Mouse (Mus musculus) forebrain, embryonic 16.5 days (tissue): Measurements from ENCODE around the gene Gipc1. TPM values are rescaled to one million over a fixed set of nuclear protein-coding genes. Genes with fewer than 3 reads are reported as not detected.

Source experiments
- ATAC-seq: fragments of 200-750 bp; cut with Nextera tagmentation; 2 replicates; pipeline ENCODE4 v1.8.0; 2017; ENCODE audit warnings: mild to moderate bottlenecking, moderate library complexity
- H3K27ac ChIP-seq: fragments of 300-500 bp; sonication (generic); 2 replicates; pipeline ENCODE4 v1.5.1; 2014; ENCODE audit warnings: low read length, control low read depth
- H3K27me3 ChIP-seq: fragments of 300-500 bp; sonication (generic); replicated peaks from 2 replicates; pipeline ENCODE4 v1.6.1; 2014; ENCODE audit warnings: low read length; ENCODE audit not compliant: control insufficient read depth, insufficient read depth
- H3K36me3 ChIP-seq: fragments of 300-500 bp; sonication (generic); 2 replicates; pipeline ENCODE4 v1.6.1; 2014; ENCODE audit not compliant: control insufficient read depth, insufficient read depth
- H3K4me1 ChIP-seq: fragments of 300-500 bp; sonication (generic); replicated peaks from 2 replicates; pipeline ENCODE4 v1.6.1; 2014; ENCODE audit warnings: low read length; ENCODE audit not compliant: control insufficient read depth, insufficient read depth
- H3K4me2 ChIP-seq: fragments of 300-500 bp; sonication (generic); 2 replicates; pipeline ENCODE4 v1.6.1; 2014; ENCODE audit warnings: mild to moderate bottlenecking, low read length, control low read depth
- H3K4me3 ChIP-seq: fragments of 300-500 bp; sonication (generic); replicated peaks from 2 replicates; pipeline ENCODE4 v1.5.1; 2014; ENCODE audit warnings: mild to moderate bottlenecking, low read length, control low read depth
- H3K9ac ChIP-seq: fragments of 300-500 bp; sonication (generic); replicated peaks from 2 replicates; pipeline ENCODE4 v1.6.1; 2014; ENCODE audit warnings: low read depth, low read length, control low read depth
- H3K9me3 ChIP-seq: fragments of 300-500 bp; sonication (generic); 2 replicates; pipeline ENCODE4 v1.6.1; 2016; ENCODE audit warnings: low read length; ENCODE audit not compliant: control insufficient read depth
- WGBS: fragments of 180-500 bp; shearing (Covaris S2); extraction: QIAGEN DNeasy Blood & Tissue Kit; methylation state at CpG from one replicate; pipeline ENCODE4 v1.1.7; 2014; 5-methylcytosine and 5-hydroxymethylcytosine counted together
- polyA plus RNA-seq: library from polyadenylated mRNA; unstranded; fragments of >200 nt; fragmentation: Nextera tagmentation; extraction: Ambion mirVana; gene quantifications from 2 replicates; pipeline ENCODE4 v1.2.1, GENCODE M21; 2015

Gene Gipc1
- polyA plus RNA-seq, 1 experiment from 2014 or later, result 151 TPM

DNA sequence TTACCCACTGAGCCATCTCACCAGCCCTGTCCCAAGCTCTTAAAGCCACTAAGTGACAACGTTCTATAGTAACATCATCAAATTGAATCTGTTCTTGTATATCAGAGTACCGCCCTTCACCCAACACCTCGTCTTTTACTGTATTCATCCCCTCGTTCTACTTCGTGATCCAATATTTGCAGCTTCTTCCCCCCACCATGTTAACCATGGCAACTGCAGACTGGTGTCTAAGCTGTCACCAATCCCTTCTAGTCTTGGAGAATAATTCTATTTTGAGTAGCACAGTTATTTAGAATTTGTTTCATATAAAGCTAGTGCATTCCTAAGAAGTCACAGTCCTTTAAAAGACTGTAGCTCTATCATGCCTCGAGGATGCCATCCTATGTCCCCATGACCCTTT lies 36.8 kb downstream of the Gipc1 start:
- H3K4me1 ChIP-seq, result no peaks in the 10 kb centered on the region
- H3K27me3 ChIP-seq, result no peaks in the 10 kb centered on the region
- H3K4me2 ChIP-seq, result no peak overlapping the region
- H3K4me3 ChIP-seq, result no peak overlapping the region
- peaks cover 27% of the 10 kb centered on the region for H3K36me3 ChIP-seq
- no peak for ATAC-seq
- WGBS, result 94% methylated on average over 6 of the region's 6 CpGs
- no peak overlapping the region for H3K27ac ChIP-seq
- no peak overlapping the region for H3K9ac ChIP-seq
- H3K9me3 ChIP-seq, result no peaks in the 10 kb centered on the region

DNA sequence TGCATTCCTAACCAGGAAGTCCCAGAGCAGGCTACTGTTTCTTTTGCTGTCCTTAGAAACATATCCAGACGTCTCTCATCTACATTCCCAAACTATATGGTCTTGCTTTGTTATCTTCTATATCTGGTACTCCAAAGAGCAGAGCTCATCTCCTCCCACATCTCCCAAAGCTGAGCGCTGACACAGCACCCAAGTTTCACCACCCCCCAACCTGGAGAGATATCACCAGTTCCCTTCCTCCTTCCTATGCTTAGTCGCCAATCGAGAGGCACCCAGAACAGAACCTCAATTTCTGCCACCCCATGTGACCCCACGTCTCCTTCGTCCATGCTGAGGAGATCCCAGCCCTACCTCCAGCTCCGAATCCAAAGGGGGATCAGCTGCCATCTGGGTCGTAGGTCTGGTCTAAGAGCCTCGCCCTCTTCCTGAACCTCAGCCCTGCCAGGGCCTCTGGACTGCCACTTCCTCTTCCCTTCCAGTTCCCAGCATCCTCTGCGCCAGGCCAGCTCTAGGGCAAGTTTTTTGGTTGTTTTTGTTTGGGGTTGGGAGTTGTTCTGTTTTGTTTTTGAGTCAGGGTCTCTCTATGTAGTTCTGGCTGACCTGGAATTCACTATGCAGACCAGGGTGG lies 41.2 kb downstream of the Gipc1 start:
- no peak for ATAC-seq
- Histone ChIP-seq H3K27ac (no peak overlapping the region), H3K9ac (no peak overlapping the region), H3K36me3 (peaks cover 20% of the 10 kb centered on the region), H3K9me3 (no peaks in the 10 kb centered on the region), H3K4me3 (no peak overlapping the region), H3K4me1 (peaks cover 16% of the 10 kb centered on the region), H3K4me2 (no peak overlapping the region), H3K27me3 (no peaks in the 10 kb centered on the region)
- 87% methylated on average over 10 of the region's 10 CpGs for WGBS

DNA sequence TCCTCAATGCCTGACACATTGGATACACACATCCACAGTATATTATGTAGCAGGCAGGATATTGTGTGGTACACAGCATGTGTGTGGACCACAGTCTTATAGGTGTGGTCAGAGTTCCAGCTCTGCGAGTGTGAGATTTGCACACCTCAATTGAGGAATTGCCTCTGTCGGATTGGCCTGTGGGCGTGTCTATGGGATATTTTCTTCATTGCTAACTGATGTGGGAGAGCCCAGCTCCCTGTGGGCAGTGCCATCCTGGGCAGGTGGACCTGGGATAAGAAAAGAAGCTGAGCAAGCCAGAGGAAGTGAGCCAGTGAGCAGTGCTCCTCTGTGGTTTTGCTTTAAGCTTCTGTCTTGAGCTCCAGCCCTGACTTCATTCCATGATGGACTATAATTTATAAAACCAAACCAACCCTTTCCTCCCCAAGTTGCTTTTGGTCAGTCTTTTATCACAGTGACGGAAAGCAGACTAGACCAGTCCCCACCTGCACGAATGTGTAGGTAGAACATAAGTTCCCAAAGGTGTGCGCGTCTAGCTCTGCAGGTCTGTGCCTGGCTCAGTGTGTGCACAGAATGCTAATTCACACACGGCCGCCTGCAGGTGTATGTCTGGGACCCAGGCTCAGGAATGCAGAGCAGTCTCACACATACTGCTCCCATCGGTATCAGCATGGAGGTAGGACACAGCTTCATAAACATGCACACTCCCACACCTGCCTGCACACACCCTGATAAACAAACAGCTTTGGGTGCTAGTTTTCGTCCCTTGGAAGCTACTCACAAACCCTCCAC lies 42.1 kb downstream of the Gipc1 start:
- no peaks in the 10 kb centered on the region for H3K27me3 ChIP-seq

DNA sequence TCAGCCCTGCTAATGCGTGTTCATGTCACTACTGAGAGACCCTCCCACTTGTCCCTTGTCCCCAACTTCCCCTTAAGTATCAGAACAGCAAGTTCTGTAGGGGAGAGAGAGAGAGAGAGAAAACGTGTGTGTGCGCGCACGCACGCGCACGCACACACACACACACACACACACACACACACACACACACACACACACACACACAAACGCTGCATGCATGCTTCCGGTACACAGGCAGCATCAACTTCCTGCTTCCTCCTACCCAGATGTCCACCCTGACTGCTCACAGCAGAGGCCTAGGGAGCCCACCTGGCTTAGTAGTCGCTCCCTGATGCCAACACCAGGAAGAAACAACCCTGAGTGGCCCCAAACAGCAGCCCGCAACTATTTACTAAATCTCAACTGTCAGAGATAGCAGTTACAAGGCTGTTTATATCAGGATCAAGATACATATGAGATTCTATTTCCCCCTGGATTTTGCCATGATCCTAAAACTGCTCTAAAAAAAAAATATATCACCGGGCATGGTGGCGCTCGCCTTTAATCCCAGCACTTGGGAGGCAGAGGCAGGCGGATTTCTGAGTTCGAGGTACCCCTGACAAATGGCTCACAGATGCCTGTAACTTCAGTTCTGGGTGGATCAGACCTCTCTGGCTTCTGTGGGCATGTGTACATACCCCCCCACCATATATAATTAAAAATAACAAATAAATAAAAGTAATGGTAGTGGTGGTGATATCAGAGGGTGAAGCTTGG lies 43.1 kb downstream of the Gipc1 start:
- Histone ChIP-seq H3K9me3 (no peaks in the 10 kb centered on the region), H3K36me3 (peaks cover 15% of the 10 kb centered on the region), H3K27ac (no peak overlapping the region), H3K4me2 (no peak overlapping the region), H3K4me3 (no peak overlapping the region), H3K9ac (no peak overlapping the region), H3K27me3 (no peaks in the 10 kb centered on the region), H3K4me1 (peaks cover 24% of the 10 kb centered on the region)
- WGBS, result 83% methylated on average over 16 of the region's 17 CpGs
- ATAC-seq, result no peak

More for the DNA sequence above, 42.1 kb downstream of the Gipc1 start:
- H3K9me3 ChIP-seq, result no peaks in the 10 kb centered on the region
- WGBS, result 89% methylated on average over 11 of the region's 11 CpGs
- H3K4me2 ChIP-seq, result no peak overlapping the region
- peaks cover 19% of the 10 kb centered on the region for H3K4me1 ChIP-seq
- no peak for ATAC-seq
- peaks cover 18% of the 10 kb centered on the region for H3K36me3 ChIP-seq
- no peak overlapping the region for H3K9ac ChIP-seq
- no peak overlapping the region for H3K27ac ChIP-seq
- no peak overlapping the region for H3K4me3 ChIP-seq

GRCm38 (mm10) chr8:83697374-83698220 lies 45.1 kb downstream of the Gipc1 start:
- WGBS, result 57% methylated on average over 19 of the region's 19 CpGs
- Histone ChIP-seq H3K27ac (peak overlapping the region; percentile 22; the same call in 1 of the 2 replicates), H3K4me2 (peak overlapping the region; percentile 70), H3K9me3 (no peaks in the 10 kb centered on the region), H3K9ac (peak overlapping the region; percentile 97), H3K27me3 (no peaks in the 10 kb centered on the region), H3K4me3 (peak overlapping the region; percentile 91), H3K36me3 (no peaks in the 10 kb centered on the region), H3K4me1 (peaks cover 24% of the 10 kb centered on the region)
- peak; percentile 9; the same call in 1 of the 2 replicates for ATAC-seq

DNA sequence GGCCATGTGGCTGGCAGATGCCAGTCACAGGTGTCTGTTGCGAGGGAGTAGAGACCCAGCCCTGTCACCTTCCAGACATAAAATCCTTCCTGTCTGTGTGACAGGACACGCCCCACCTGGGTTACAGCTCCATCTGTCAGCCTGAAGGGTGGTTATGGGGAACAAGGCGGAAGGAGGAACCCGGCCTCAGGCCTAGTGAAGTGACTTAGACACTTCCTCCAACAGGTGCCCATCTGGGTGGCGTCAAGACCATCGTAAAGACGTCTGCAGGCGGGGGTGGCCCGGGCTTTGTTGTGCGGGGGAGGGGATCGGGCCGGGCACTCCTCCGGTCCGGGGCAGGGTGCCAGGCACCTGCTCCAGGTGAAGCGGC lies 45.8 kb downstream of the Gipc1 start:
- peak overlapping the region; percentile 97 for H3K9ac ChIP-seq
- peak overlapping the region; percentile 91 for H3K4me3 ChIP-seq
- H3K27me3 ChIP-seq, result no peaks in the 10 kb centered on the region
- peak overlapping the region; percentile 57; the same call in 1 of the 2 replicates for H3K27ac ChIP-seq
- peaks cover 24% of the 10 kb centered on the region for H3K4me1 ChIP-seq
- H3K36me3 ChIP-seq, result no peaks in the 10 kb centered on the region
- ATAC-seq, result peak; percentile 26
- no peaks in the 10 kb centered on the region for H3K9me3 ChIP-seq
- WGBS, result 4% methylated on average over 15 of the region's 15 CpGs
- peak overlapping the region; percentile 70 for H3K4me2 ChIP-seq

DNA sequence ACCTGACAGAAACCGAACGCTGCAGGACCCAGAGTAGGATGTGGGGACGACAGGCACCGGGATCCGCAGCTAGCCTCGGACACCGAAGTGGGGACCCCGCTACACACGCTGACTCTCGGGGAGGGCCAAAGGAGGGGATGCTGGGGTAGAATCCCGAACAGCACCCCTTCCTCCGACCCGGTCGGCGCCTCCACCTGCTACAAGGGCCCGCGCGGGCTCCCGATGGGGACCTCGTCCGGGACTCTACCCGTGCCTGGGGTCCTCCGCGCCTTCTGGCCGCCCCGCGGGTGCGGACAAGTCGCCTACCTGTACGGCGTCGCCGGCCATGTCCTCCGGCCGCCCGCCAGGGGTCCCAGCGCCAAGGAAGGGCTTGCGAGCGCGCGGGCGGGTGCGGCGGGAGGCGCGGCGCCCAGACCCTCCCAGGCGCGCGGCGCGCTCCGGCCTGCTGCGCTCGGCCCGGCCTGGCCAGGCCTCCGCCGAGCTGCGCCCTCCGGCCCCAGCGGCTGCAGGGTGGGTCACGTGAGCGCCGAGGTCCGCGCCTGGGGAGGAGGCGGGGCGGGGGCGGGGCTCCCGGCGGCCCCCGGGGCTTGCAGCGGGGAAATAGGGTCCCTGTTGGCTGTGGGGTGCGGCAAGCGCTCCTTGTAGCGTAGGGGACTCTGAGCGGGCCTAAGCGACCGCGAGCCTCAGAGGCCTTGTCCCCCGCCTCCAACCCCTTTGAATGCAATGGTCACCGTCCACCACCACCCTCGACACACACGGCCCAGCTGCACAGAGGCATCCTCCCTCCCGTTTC lies 46.4 kb downstream of the Gipc1 start, which contains the start of gene Pkn1:
Pkn1 (minus strand) TSS at position 519 of the 793 bp plus-strand sequence.
- peaks cover 24% of the 10 kb centered on the region for H3K4me1 ChIP-seq
- no peaks in the 10 kb centered on the region for H3K36me3 ChIP-seq
- ATAC-seq, result peak; percentile 85
- H3K9me3 ChIP-seq, result no peaks in the 10 kb centered on the region
- peak within 1 kb of the TSS; percentile 70 for H3K4me2 ChIP-seq
- peak within 1 kb of the TSS; percentile 97 for H3K9ac ChIP-seq
- under 1% methylated on average over 74 of the region's 85 CpGs for WGBS
- peak within 1 kb of the TSS; percentile 91 for H3K4me3 ChIP-seq
- peak within 1 kb of the TSS; percentile 57 for H3K27ac ChIP-seq
- no peaks in the 10 kb centered on the region for H3K27me3 ChIP-seq

- no peak for ATAC-seq
- WGBS, result 45% methylated on average over 9 of the region's 9 CpGs
- Histone ChIP-seq H3K4me1 (peaks cover 24% of the 10 kb centered on the region), H3K9me3 (no peaks in the 10 kb centered on the region), H3K36me3 (no peaks in the 10 kb centered on the region), H3K27ac (no peak overlapping the region), H3K4me3 (peak overlapping the region; percentile 91), H3K4me2 (peak overlapping the region; percentile 70), H3K27me3 (no peaks in the 10 kb centered on the region), H3K9ac (peak overlapping the region; percentile 97)
Measured at GRCm38 (mm10) chr8:83699566-83699965, 47.1 kb downstream of the Gipc1 start.
